Mouse (Mus musculus): ENCODE measurements at regions not wholly inside any gene's neighbourhood (a gene's known extent, or its start where the extent isn't known, plus 50 kb on each side); places are given as distances from the start of the nearest gene placed in this dataset.

DNA sequence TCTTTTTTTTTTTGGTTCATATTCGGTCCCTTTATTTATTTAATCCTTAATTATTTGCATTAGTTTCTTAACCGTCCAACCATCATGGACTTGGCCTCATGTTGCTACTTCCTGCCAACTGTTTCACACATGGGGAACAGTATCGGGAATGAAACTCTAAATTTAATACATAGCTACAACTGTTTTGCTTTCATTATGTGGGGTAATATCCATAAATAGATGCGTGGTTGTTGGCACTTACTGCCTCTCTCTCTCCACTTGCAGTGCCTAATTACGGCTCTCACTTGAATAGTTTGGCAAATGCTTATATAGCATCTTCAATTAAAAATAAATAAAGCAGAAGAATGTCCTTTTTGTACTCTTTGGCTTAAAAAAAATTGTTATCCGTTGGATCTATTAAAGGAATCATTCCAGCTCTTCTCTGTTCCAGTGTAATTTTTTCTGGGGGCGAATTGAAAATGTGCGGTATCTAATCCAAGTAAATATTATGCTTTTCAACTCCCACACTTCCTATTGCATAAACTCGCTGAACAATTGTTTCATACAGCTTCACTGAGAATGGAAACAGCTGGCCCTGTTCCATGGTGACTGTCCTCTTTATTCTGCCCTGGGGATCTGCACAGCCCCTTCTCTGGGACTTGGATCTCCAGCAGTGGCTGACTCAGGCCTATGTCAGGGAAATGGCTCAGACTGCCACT is 534.4 kb upstream of the Adamts16 start:
- Histone ChIP-seq H3K27ac (ENCODE audit: low read length) (no peak overlapping the region), H3K4me2 (replicated peaks; ENCODE audit: low read depth, low read length) (no peak overlapping the region), H3K4me3 (ENCODE audit: low read length) (no peak overlapping the region), H3K9ac (replicated peaks; ENCODE audit: low read length) (no peak overlapping the region), H3K36me3 (ENCODE audit: insufficient read depth, low read length) (no peaks in the 10 kb centered on the region), H3K4me1 (ENCODE audit: insufficient read depth, low read length) (peaks cover 3% of the 10 kb centered on the region; the same call in 1 of the 2 replicates), H3K9me3 (ENCODE audit: low read length) (no peaks in the 10 kb centered on the region; the same call in 1 of the 2 replicates), H3K27me3 (ENCODE audit: insufficient read depth, low read length) (no peaks in the 10 kb centered on the region)
- ATAC-seq (ENCODE audit: low FRiP score, low TSS enrichment), result peak; percentile 68; the same call in 1 of the 2 replicates
- 56% methylated on average over 9 of the region's 9 CpGs for WGBS

DNA sequence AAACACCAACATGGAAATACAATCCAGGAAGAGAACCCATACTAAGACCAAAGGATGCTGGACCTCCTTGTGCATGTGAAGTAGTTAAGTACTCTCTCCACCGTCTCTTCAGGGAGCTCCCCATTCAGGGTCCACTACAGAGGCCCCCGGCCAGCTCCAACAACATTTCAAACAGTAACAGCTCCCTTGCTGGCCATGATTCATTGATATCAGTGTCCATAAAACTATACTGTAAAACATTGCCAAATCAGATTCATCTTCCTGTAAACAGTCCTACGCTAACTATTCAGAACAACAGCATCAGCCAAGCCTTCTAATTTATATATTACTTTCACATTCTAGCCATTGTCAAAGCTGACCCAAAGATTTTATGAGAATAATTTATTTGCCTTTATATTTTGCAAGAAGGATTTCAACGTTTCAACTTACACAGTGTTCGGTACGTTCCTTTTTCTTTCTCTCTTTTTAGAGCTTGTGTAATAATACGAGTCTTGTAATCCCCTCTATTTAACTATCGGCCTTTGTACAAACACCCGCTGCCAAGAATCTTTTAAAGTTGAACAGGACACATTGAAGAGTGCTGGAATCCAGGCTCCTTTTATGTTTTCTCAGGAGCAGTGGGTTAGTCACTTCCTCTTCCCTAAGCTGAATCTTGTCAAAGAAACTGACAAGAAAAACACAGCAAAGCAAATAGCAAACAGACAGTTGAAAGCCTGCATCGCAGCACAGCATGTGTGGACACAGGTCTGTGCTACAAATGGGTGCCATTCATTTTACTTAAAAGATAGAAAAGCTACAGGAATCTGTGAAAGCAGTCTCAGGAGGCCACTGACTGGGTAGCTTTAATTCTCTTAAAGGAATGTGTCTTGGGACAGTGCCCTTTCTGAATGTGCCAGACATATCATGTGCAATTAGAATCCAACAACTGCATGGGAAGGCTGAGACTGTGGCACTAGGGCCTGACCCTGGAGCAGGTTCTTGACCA is 531.4 kb upstream of the Adamts16 start:
- 52% methylated on average over 10 of the region's 10 CpGs for WGBS
- Histone ChIP-seq H3K27ac (ENCODE audit: low read length) (no peak overlapping the region; the same call in 1 of the 2 replicates), H3K4me1 (ENCODE audit: insufficient read depth, low read length) (peaks cover 3% of the 10 kb centered on the region; the same call in 1 of the 2 replicates), H3K36me3 (ENCODE audit: insufficient read depth, low read length) (no peaks in the 10 kb centered on the region), H3K9me3 (ENCODE audit: low read length) (no peaks in the 10 kb centered on the region; the same call in 1 of the 2 replicates), H3K9ac (replicated peaks; ENCODE audit: low read length) (no peak overlapping the region), H3K4me3 (ENCODE audit: low read length) (no peak overlapping the region), H3K27me3 (ENCODE audit: insufficient read depth, low read length) (no peaks in the 10 kb centered on the region), H3K4me2 (replicated peaks; ENCODE audit: low read depth, low read length) (no peak overlapping the region)
- peak; percentile 71 for ATAC-seq (ENCODE audit: low FRiP score, low TSS enrichment)

GRCm38 (mm10) chr13:71369832-71370231 is 528.2 kb upstream of the Adamts16 start:
- H3K36me3 ChIP-seq (ENCODE audit: insufficient read depth, low read length), result no peaks in the 10 kb centered on the region
- no peak for ATAC-seq (ENCODE audit: low FRiP score, low TSS enrichment)
- no peak overlapping the region for H3K4me2 ChIP-seq (replicated peaks; ENCODE audit: low read depth, low read length)
- H3K4me1 ChIP-seq (ENCODE audit: insufficient read depth, low read length), result peaks cover 3% of the 10 kb centered on the region; the same call in 1 of the 2 replicates
- H3K27ac ChIP-seq (ENCODE audit: low read length), result no peak overlapping the region
- 87% methylated on average over 3 of the region's 3 CpGs for WGBS
- H3K27me3 ChIP-seq (ENCODE audit: insufficient read depth, low read length), result no peaks in the 10 kb centered on the region
- no peaks in the 10 kb centered on the region; the same call in 1 of the 2 replicates for H3K9me3 ChIP-seq (ENCODE audit: low read length)
- no peak overlapping the region for H3K4me3 ChIP-seq (ENCODE audit: low read length)
- H3K9ac ChIP-seq (replicated peaks; ENCODE audit: low read length), result no peak overlapping the region

GRCm38 (mm10) chr13:71365261-71365660 is 523.6 kb upstream of the Adamts16 start:
- Histone ChIP-seq H3K9me3 (ENCODE audit: low read length) (no peaks in the 10 kb centered on the region), H3K4me1 (ENCODE audit: insufficient read depth, low read length) (no peaks in the 10 kb centered on the region), H3K36me3 (ENCODE audit: insufficient read depth, low read length) (no peaks in the 10 kb centered on the region), H3K27me3 (ENCODE audit: insufficient read depth, low read length) (no peaks in the 10 kb centered on the region), H3K9ac (replicated peaks; ENCODE audit: low read length) (no peak overlapping the region), H3K27ac (ENCODE audit: low read length) (no peak overlapping the region), H3K4me2 (replicated peaks; ENCODE audit: low read depth, low read length) (no peak overlapping the region), H3K4me3 (ENCODE audit: low read length) (no peak overlapping the region)
- WGBS, result 78% methylated on average over 3 of the region's 3 CpGs
- no peak for ATAC-seq (ENCODE audit: low FRiP score, low TSS enrichment)

GRCm38 (mm10) chr13:71362311-71362710 is 520.7 kb upstream of the Adamts16 start:
- Histone ChIP-seq H3K9me3 (ENCODE audit: low read length) (no peaks in the 10 kb centered on the region), H3K36me3 (ENCODE audit: insufficient read depth, low read length) (no peaks in the 10 kb centered on the region), H3K27me3 (ENCODE audit: insufficient read depth, low read length) (no peaks in the 10 kb centered on the region; the same call in 1 of the 2 replicates), H3K27ac (ENCODE audit: low read length) (no peak overlapping the region), H3K4me3 (ENCODE audit: low read length) (no peak overlapping the region), H3K9ac (replicated peaks; ENCODE audit: low read length) (no peak overlapping the region), H3K4me1 (ENCODE audit: insufficient read depth, low read length) (0 out of 2 replicates have a peak, but pooled peaks cover 2% of the 10 kb centered on the region), H3K4me2 (replicated peaks; ENCODE audit: low read depth, low read length) (no peak overlapping the region)
- WGBS, result 60% methylated on average over 5 of the region's 5 CpGs
- no peak for ATAC-seq (ENCODE audit: low FRiP score, low TSS enrichment)

- H3K9ac ChIP-seq (replicated peaks; ENCODE audit: low read length), result no peak overlapping the region
- 65% methylated on average over 11 of the region's 11 CpGs for WGBS
- H3K4me1 ChIP-seq (ENCODE audit: insufficient read depth, low read length), result 0 out of 2 replicates have a peak, but pooled peaks cover 2% of the 10 kb centered on the region
- H3K4me3 ChIP-seq (ENCODE audit: low read length), result peak overlapping the region; percentile 11; the same call in 1 of the 2 replicates
- H3K27ac ChIP-seq (ENCODE audit: low read length), result no peak overlapping the region
- no peaks in the 10 kb centered on the region for H3K9me3 ChIP-seq (ENCODE audit: low read length)
- peak overlapping the region; percentile 38 for H3K4me2 ChIP-seq (replicated peaks; ENCODE audit: low read depth, low read length)
- H3K27me3 ChIP-seq (ENCODE audit: insufficient read depth, low read length), result no peaks in the 10 kb centered on the region; the same call in 1 of the 2 replicates
- no peaks in the 10 kb centered on the region for H3K36me3 ChIP-seq (ENCODE audit: insufficient read depth, low read length)
- ATAC-seq (ENCODE audit: low FRiP score, low TSS enrichment), result no peak
Measured at GRCm38 (mm10) chr13:71359112-71359511, 517.5 kb upstream of the Adamts16 start.

DNA sequence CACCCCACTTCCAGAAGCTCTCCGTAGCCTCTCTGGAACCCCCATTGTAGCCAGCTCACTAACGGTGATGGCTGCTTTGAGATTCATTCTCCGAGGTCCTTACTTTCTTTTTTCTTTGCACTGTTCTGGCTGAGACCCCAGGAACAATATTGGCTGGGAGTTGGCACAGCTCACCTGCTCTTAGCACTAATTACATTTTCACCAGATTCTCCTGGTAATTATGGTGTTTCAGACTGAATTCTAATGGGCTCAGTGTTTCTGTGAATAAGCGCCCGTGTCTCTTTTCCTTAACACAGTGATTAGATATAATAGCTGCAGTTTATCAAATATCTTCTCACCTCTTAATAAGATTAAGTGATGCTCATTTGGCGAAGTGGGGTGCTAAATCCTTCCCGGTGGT is 509.2 kb upstream of the Adamts16 start:
- H3K9me3 ChIP-seq (ENCODE audit: low read length), result no peaks in the 10 kb centered on the region
- no peaks in the 10 kb centered on the region for H3K4me1 ChIP-seq (ENCODE audit: insufficient read depth, low read length)
- no peak overlapping the region for H3K9ac ChIP-seq (replicated peaks; ENCODE audit: low read length)
- H3K27me3 ChIP-seq (ENCODE audit: insufficient read depth, low read length), result no peaks in the 10 kb centered on the region
- H3K4me2 ChIP-seq (replicated peaks; ENCODE audit: low read depth, low read length), result no peak overlapping the region
- no peaks in the 10 kb centered on the region for H3K36me3 ChIP-seq (ENCODE audit: insufficient read depth, low read length)
- ATAC-seq (ENCODE audit: low FRiP score, low TSS enrichment), result no peak
- WGBS, result 88% methylated on average over 7 of the region's 7 CpGs
- H3K27ac ChIP-seq (ENCODE audit: low read length), result no peak overlapping the region
- no peak overlapping the region for H3K4me3 ChIP-seq (ENCODE audit: low read length)

- no peak for ATAC-seq (ENCODE audit: low FRiP score, low TSS enrichment)
- no peak overlapping the region for H3K9ac ChIP-seq (replicated peaks; ENCODE audit: low read length)
Measured at GRCm38 (mm10) chr13:71342921-71343320, 501.3 kb upstream of the Adamts16 start.

GRCm38 (mm10) chr13:71338700-71339099 is 497.1 kb upstream of the Adamts16 start:
- ATAC-seq (ENCODE audit: low FRiP score, low TSS enrichment), result no peak
- H3K27ac ChIP-seq (ENCODE audit: low read length), result no peak overlapping the region
- H3K9me3 ChIP-seq (ENCODE audit: low read length), result no peaks in the 10 kb centered on the region
- H3K36me3 ChIP-seq (ENCODE audit: insufficient read depth, low read length), result no peaks in the 10 kb centered on the region
- WGBS, result 66% methylated on average over 6 of the region's 6 CpGs
- no peak overlapping the region for H3K4me3 ChIP-seq (ENCODE audit: low read length)
- H3K27me3 ChIP-seq (ENCODE audit: insufficient read depth, low read length), result no peaks in the 10 kb centered on the region
- H3K9ac ChIP-seq (replicated peaks; ENCODE audit: low read length), result no peak overlapping the region
- no peaks in the 10 kb centered on the region for H3K4me1 ChIP-seq (ENCODE audit: insufficient read depth, low read length)
- H3K4me2 ChIP-seq (replicated peaks; ENCODE audit: low read depth, low read length), result no peak overlapping the region

More at GRCm38 (mm10) chr13:71342921-71343320, 501.3 kb upstream of the Adamts16 start:
- Histone ChIP-seq H3K27ac (ENCODE audit: low read length) (no peak overlapping the region), H3K27me3 (ENCODE audit: insufficient read depth, low read length) (no peaks in the 10 kb centered on the region), H3K4me2 (replicated peaks; ENCODE audit: low read depth, low read length) (no peak overlapping the region), H3K4me3 (ENCODE audit: low read length) (no peak overlapping the region), H3K36me3 (ENCODE audit: insufficient read depth, low read length) (no peaks in the 10 kb centered on the region), H3K4me1 (ENCODE audit: insufficient read depth, low read length) (no peaks in the 10 kb centered on the region), H3K9me3 (ENCODE audit: low read length) (no peaks in the 10 kb centered on the region)
- WGBS, result 86% methylated on average over 1 of the region's 1 CpGs

Data from kidney, embryonic 16.5 days (tissue).